ENCODE assay signal across 12 mouse cellular contexts in the genomic region with DNA sequence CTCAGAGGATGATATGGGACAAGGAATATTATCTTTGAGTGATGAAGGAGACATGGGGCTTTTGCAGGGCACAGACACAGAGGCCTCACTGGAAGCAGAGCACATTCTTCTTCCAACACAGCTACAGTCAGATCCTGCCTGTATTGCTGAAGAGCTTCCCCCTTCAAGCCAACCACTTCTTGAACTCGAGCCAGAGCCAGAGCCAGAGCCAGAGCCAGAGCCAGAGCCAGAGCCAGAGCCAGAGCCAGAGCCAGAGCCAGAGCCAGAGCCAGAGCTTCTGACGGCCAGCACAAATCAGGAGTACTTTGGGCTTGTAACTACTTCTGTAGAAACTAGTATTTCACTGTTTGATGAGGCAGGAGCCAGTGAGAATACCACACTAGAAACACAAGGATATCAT.
DNase-seq lines count a peak whose midpoint lies in the region; ATAC-seq and TF ChIP-seq lines count a peak whose summit lies in the region.
"Had no signal": no experiment of that assay in that cellular context is flagged by ENCODE, and none has a peak within 500 bp of the region (broad histone marks: within the 10 kb centered on the region; RNA-seq: fewer than 3 reads in every experiment).

No protein-coding gene starts in this region.

- TF ChIP-seq CTCF in layer of hippocampus, adult 2 months (conservative IDR thresholded peaks at IDR 0.05): no peak
- no peak for TF ChIP-seq CTCF in cerebellum, adult 2 months (IDR thresholded peaks at IDR 0.05; ENCODE audit: borderline replicate concordance, insufficient read depth, low read depth, low read length)
- TF ChIP-seq CTCF in midbrain, postnatal 0 days (IDR thresholded peaks at IDR 0.05): no peak

- no peak for TF ChIP-seq POLR2A in cerebellum, adult 2 months (IDR thresholded peaks at IDR 0.05; ENCODE audit: borderline replicate concordance, insufficient read depth, low read length)

- no peaks in the 10 kb centered on the region for H3K9me3 ChIP-seq in midbrain, postnatal 0 days (ENCODE audit: low read length)
- H3K9me3 ChIP-seq: forebrain, embryonic 12.5 days had no signal

- no peak overlapping the region for H3K27ac ChIP-seq in layer of hippocampus, adult 2 months
- no peak overlapping the region for H3K27ac ChIP-seq in cerebellum, adult 2 months (ENCODE audit: insufficient read depth, low read length)
- H3K27ac ChIP-seq in midbrain, postnatal 0 days (ENCODE audit: low read depth, low read length): no peak overlapping the region
- H3K27ac ChIP-seq: forebrain, embryonic 12.5 days had no signal

- H3K9ac ChIP-seq in midbrain, postnatal 0 days (replicated peaks; ENCODE audit: low read length, poor library complexity, severe bottlenecking): no peak overlapping the region
- H3K9ac ChIP-seq: forebrain, embryonic 12.5 days had no signal

- H3K4me3 ChIP-seq in layer of hippocampus, adult 2 months: no peak overlapping the region
- H3K4me3 ChIP-seq in cerebellum, adult 2 months (replicated peaks; ENCODE audit: insufficient read depth, low read depth, low read length): no peak overlapping the region
- H3K4me3 ChIP-seq in midbrain, postnatal 0 days (ENCODE audit: low read depth, low read length): no peak overlapping the region
- H3K4me3 ChIP-seq: forebrain, embryonic 12.5 days; myocyte had no signal

- DNase-seq in layer of hippocampus, adult 2 months (ENCODE audit: low spot score in 2 of 2): peak; percentile 10 to 13
- no peak for DNase-seq in layer of hippocampus, adult 9-10 months (ENCODE audit: low spot score)
- DNase-seq in cerebellum, adult 2 months: peak; percentile 15 to 24
- DNase-seq in cerebellum, postnatal 14 days: peak; percentile 67 to 79
- DNase-seq in heart, postnatal 36 days: peak; percentile 49 to 54
- DNase-seq in midbrain, postnatal 0 days (ENCODE audit: low spot score): no peak
- no peak for DNase-seq in adipocyte (ENCODE audit: low spot score)
- DNase-seq: right cerebral cortex, postnatal 25 days; thymus, postnatal 36 days had no signal

- WGBS in cerebellum, adult 2 months: 25% methylated on average over 2 of the region's 2 CpGs
- 85% methylated on average over 2 of the region's 2 CpGs for WGBS in midbrain, postnatal 0 days

- intact Hi-C loops in heart, postnatal 36 days (cut with DNase I): no loop called here

- ATAC-seq in midbrain, postnatal 0 days (ENCODE audit: low FRiP score): no peak
- ATAC-seq: activated CD4-positive, CD25-positive, alpha-beta regulatory T cell, adult 4 months had no signal

- no peaks in the 10 kb centered on the region for H3K4me1 ChIP-seq in cerebellum, adult 2 months (ENCODE audit: control insufficient read depth, insufficient read depth, low read length)
- H3K4me1 ChIP-seq in midbrain, postnatal 0 days (ENCODE audit: insufficient read depth, low read length): no peaks in the 10 kb centered on the region
- H3K4me1 ChIP-seq: forebrain, embryonic 12.5 days had no signal

- no peaks in the 10 kb centered on the region for H3K27me3 ChIP-seq in cerebellum, adult 2 months (ENCODE audit: control insufficient read depth, insufficient read depth, low read length)
- no peaks in the 10 kb centered on the region for H3K27me3 ChIP-seq in midbrain, postnatal 0 days (ENCODE audit: insufficient read depth, low read length)
- H3K27me3 ChIP-seq: forebrain, embryonic 12.5 days had no signal

- H3K36me3 ChIP-seq in midbrain, postnatal 0 days (ENCODE audit: insufficient read depth, low read length): no peaks in the 10 kb centered on the region; the same call in 1 of the 2 replicates

- no peak overlapping the region for H3K4me2 ChIP-seq in midbrain, postnatal 0 days (ENCODE audit: low read depth, low read length, poor library complexity, severe bottlenecking)
- H3K4me2 ChIP-seq: forebrain, embryonic 12.5 days had no signal

Comparison
In these comparisons a context has a peak if more than half of its experiments do, and no peak if none do; other contexts are left out.
1. DNase-seq: peak in layer of hippocampus, adult 2 months (2 of 2), cerebellum, adult 2 months (2 of 2), cerebellum, postnatal 14 days (2 of 2) and heart, postnatal 36 days (2 of 2); none in layer of hippocampus, adult 9-10 months (single experiment), midbrain, postnatal 0 days (single experiment) and adipocyte (single experiment).